Mouse (Mus musculus) 3134 (cell line): ENCODE data around the gene Plppr3.

Experiments
- DNase-seq: peaks from one replicate; pipeline ENCODE4 v3.0.0-alpha.2; 2011; ENCODE audit warnings: low spot score; ENCODE audit not compliant: insufficient read length; ENCODE audit errors: extremely low read depth

Gene Plppr3

GRCm38 (mm10) chr10:79871845-79872244, 2.6 kb downstream of the Plppr3 start:
- DNase-seq, result no peak

GRCm38 (mm10) chr10:79866601-79867000, 7.8 kb downstream of the Plppr3 start:
- DNase-seq, result peak; percentile 44

GRCm38 (mm10) chr10:79865801-79866295, 8.6 kb downstream of the Plppr3 start:
- DNase-seq, result peak; percentile 59

- DNase-seq, result peak; percentile 52
These were observed 9.2 kb downstream of the Plppr3 start for GRCm38 (mm10) chr10:79865189-79865601.

- DNase-seq, result peak; percentile 49
These were observed 9.9 kb downstream of the Plppr3 start for GRCm38 (mm10) chr10:79864351-79865188.

GRCm38 (mm10) chr10:79862925-79863324, 11.5 kb downstream of the Plppr3 start:
- peak; percentile 41 for DNase-seq

GRCm38 (mm10) chr10:79862049-79862788, 12.2 kb downstream of the Plppr3 start:
- peak; percentile 37 for DNase-seq

GRCm38 (mm10) chr10:79861230-79862048, 13.0 kb downstream of the Plppr3 start:
- DNase-seq, result no peak

GRCm38 (mm10) chr10:79860079-79860911, 14.1 kb downstream of the Plppr3 start:
- no peak for DNase-seq

- DNase-seq, result no peak
These were observed 15.3 kb downstream of the Plppr3 start for GRCm38 (mm10) chr10:79859116-79859515.

- peak; percentile 45 for DNase-seq
These were observed 15.9 kb downstream of the Plppr3 start for GRCm38 (mm10) chr10:79858416-79859074.

- DNase-seq, result no peak
These were observed 16.5 kb downstream of the Plppr3 start for GRCm38 (mm10) chr10:79857894-79858293.

- peak; percentile 50 for DNase-seq
These were observed 17.0 kb downstream of the Plppr3 start for GRCm38 (mm10) chr10:79857452-79857811.

GRCm38 (mm10) chr10:79856704-79857451, 17.6 kb downstream of the Plppr3 start:
- DNase-seq, result no peak

GRCm38 (mm10) chr10:79856280-79856679, 18.2 kb downstream of the Plppr3 start:
- DNase-seq, result no peak

GRCm38 (mm10) chr10:79855558-79856184, 18.8 kb downstream of the Plppr3 start:
- peak; percentile 45 for DNase-seq

GRCm38 (mm10) chr10:79854801-79855541, 19.5 kb downstream of the Plppr3 start:
- DNase-seq, result peak; percentile 83
